18 mouse cellular contexts compared by ENCODE assay signal in the genomic region with DNA sequence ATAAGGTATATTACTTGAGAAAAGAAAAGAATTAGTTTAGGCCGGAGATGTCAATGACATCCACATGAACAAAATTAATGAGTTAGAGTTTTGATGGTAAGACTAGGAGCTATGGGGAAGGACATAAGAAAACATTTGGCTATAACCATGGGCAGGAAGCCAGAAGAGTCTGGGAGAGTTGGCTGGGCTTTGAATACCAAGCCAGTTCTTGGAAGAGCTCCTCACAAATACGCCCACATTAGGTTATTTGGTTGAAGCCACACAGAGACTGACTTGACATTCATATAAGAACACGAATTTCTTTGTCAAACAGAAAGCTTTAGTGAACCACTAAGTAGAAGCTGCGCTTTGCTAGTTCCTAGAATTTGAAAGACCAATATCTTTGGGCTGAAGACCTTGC.
DNase-seq lines count a peak whose midpoint lies in the region; ATAC-seq and TF ChIP-seq lines count a peak whose summit lies in the region.
"Had no signal": no experiment of that assay in that cellular context is flagged by ENCODE, and none has a peak within 500 bp of the region (broad histone marks: within the 10 kb centered on the region; RNA-seq: fewer than 3 reads in every experiment).

No protein-coding gene starts in this region.

- TF ChIP-seq CTCF in layer of hippocampus, adult 2 months (conservative IDR thresholded peaks at IDR 0.05): no peak
- TF ChIP-seq CTCF in embryonic fibroblast, embryonic 13.5 days (IDR thresholded peaks at IDR 0.05; ENCODE audit: borderline replicate concordance, insufficient read depth, low read length): no peak

- no peaks in the 10 kb centered on the region for H3K27me3 ChIP-seq in intestine, embryonic 16.5 days (replicated peaks; ENCODE audit: control insufficient read depth, insufficient read depth, low read length)
- H3K27me3 ChIP-seq in embryonic facial prominence, embryonic 10.5 days (replicated peaks; ENCODE audit: low read depth, poor library complexity, severe bottlenecking): no peaks in the 10 kb centered on the region
- H3K27me3 ChIP-seq: embryonic facial prominence, embryonic 15.5 days; hindbrain, embryonic 12.5 days had no signal

- no peak for DNase-seq in layer of hippocampus, adult 2 months (ENCODE audit: low spot score in 2 of 2)
- no peak for DNase-seq in layer of hippocampus, postnatal 25 days (ENCODE audit: extremely low spot score in 1 of 2, low spot score in 1 of 2)
- peak; percentile 43 for DNase-seq in cerebellum, adult 9-11 months
- DNase-seq in embryonic facial prominence, embryonic 10.5 days (ENCODE audit: low spot score): no peak
- no peak for DNase-seq in adrenal gland, postnatal 25 days
- DNase-seq: adrenal gland, postnatal 14 days; gastrocnemius, postnatal 36 days; kidney, adult 8-10 months; kidney, postnatal 14 days; layer of hippocampus, postnatal 36 days; thymus, postnatal 25 days had no signal

- no peak overlapping the region for H3K9ac ChIP-seq in intestine, embryonic 16.5 days (ENCODE audit: low read depth, low read length)
- H3K9ac ChIP-seq: embryonic facial prominence, embryonic 15.5 days; hindbrain, embryonic 12.5 days had no signal

- WGBS in intestine, embryonic 16.5 days: 84% methylated on average over 4 of the region's 4 CpGs
- WGBS in embryonic facial prominence, embryonic 10.5 days: 86% methylated on average over 4 of the region's 4 CpGs

- no peak overlapping the region for H3K4me3 ChIP-seq in layer of hippocampus, adult 2 months
- no peak overlapping the region for H3K4me3 ChIP-seq in embryonic fibroblast, embryonic 13.5 days (ENCODE audit: insufficient read depth, low read length)
- no peak overlapping the region for H3K4me3 ChIP-seq in intestine, embryonic 16.5 days (ENCODE audit: low read length)
- H3K4me3 ChIP-seq in embryonic facial prominence, embryonic 10.5 days: no peak overlapping the region
- H3K4me3 ChIP-seq: embryonic facial prominence, embryonic 15.5 days; hindbrain, embryonic 12.5 days had no signal

- H3K27ac ChIP-seq in layer of hippocampus, adult 2 months: peak overlapping the region; percentile 43; the same call in 1 of the 2 replicates
- peak overlapping the region; percentile 40; the same call in 1 of the 2 replicates for H3K27ac ChIP-seq in embryonic fibroblast, embryonic 13.5 days (ENCODE audit: insufficient read depth, low read length)
- no peak overlapping the region for H3K27ac ChIP-seq in intestine, embryonic 16.5 days (ENCODE audit: low read length)
- H3K27ac ChIP-seq in embryonic facial prominence, embryonic 10.5 days (replicated peaks): no peak overlapping the region
- H3K27ac ChIP-seq: embryonic facial prominence, embryonic 15.5 days; hindbrain, embryonic 12.5 days had no signal

- no peaks in the 10 kb centered on the region for H3K4me1 ChIP-seq in embryonic fibroblast, embryonic 13.5 days (ENCODE audit: control insufficient read depth, insufficient read depth, low read length)
- no peaks in the 10 kb centered on the region for H3K4me1 ChIP-seq in intestine, embryonic 16.5 days (ENCODE audit: control insufficient read depth, insufficient read depth, low read length)
- no peaks in the 10 kb centered on the region for H3K4me1 ChIP-seq in embryonic facial prominence, embryonic 10.5 days
- H3K4me1 ChIP-seq: embryonic facial prominence, embryonic 15.5 days; hindbrain, embryonic 12.5 days had no signal

- no peak overlapping the region for H3K4me2 ChIP-seq in intestine, embryonic 16.5 days (ENCODE audit: low read depth, low read length)
- H3K4me2 ChIP-seq: embryonic facial prominence, embryonic 15.5 days; hindbrain, embryonic 12.5 days; midbrain, embryonic 11.5 days had no signal

- no peaks in the 10 kb centered on the region for H3K9me3 ChIP-seq in intestine, embryonic 16.5 days (ENCODE audit: control insufficient read depth, low read length)
- no peaks in the 10 kb centered on the region for H3K9me3 ChIP-seq in embryonic facial prominence, embryonic 10.5 days
- H3K9me3 ChIP-seq: embryonic facial prominence, embryonic 15.5 days; hindbrain, embryonic 12.5 days had no signal

- no peaks in the 10 kb centered on the region for H3K36me3 ChIP-seq in intestine, embryonic 16.5 days (ENCODE audit: control insufficient read depth, insufficient read depth, low read length)
- H3K36me3 ChIP-seq in embryonic facial prominence, embryonic 10.5 days (replicated peaks): no peaks in the 10 kb centered on the region
- H3K36me3 ChIP-seq: embryonic facial prominence, embryonic 15.5 days; hindbrain, embryonic 12.5 days had no signal

- ATAC-seq in intestine, embryonic 16.5 days: no peak
- ATAC-seq: inflammation-experienced regulatory T-cells, adult 6 months; lung, postnatal 0 days had no signal

- no peak for TF ChIP-seq POLR2A in embryonic fibroblast, embryonic 13.5 days (IDR thresholded peaks at IDR 0.05; ENCODE audit: low read depth, low read length)

Comparison
In these comparisons a context has a peak if more than half of its experiments do, and no peak if none do; other contexts are left out.
1. H3K27ac ChIP-seq: peak in layer of hippocampus, adult 2 months (single experiment) and embryonic fibroblast, embryonic 13.5 days (single experiment); none in intestine, embryonic 16.5 days (single experiment) and embryonic facial prominence, embryonic 10.5 days (single experiment).